Mouse (Mus musculus) MEL (cell line): ENCODE measurements around the gene Imp4. TPM values are rescaled to one million over a fixed set of nuclear protein-coding genes. Genes with fewer than 3 reads are reported as not detected.

Experiments used
- DNase-seq: peaks from one replicate; pipeline ENCODE4 v3.0.0; 2011; ENCODE audit warnings: low read depth, low spot score
- H3K27ac ChIP-seq: 2 replicates; pipeline ENCODE4 v1.5.1; 2012; ENCODE audit warnings: low read depth, mild to moderate bottlenecking, control low read depth, low read length, moderate library complexity; ENCODE audit not compliant: control insufficient read depth
- H3K27me3 ChIP-seq, 2 experiments: fragments of 150-350 bp in 1 of 2; sonication (generic) in 1 of 2; 2 replicates each; pipeline ENCODE4 v1.6.1; 2012; ENCODE audit warnings: low read length in 2 of 2, mild to moderate bottlenecking in 2 of 2, improper control_type of control experiment in 1 of 2, moderate library complexity in 1 of 2; ENCODE audit not compliant: insufficient read depth in 2 of 2, control insufficient read depth in 1 of 2
- H3K36me3 ChIP-seq, 2 experiments: 2 replicates each; pipeline ENCODE4 v1.6.1; 2012 to 2014; ENCODE audit warnings: low read length in 2 of 2, improper control_type of control experiment in 1 of 2, inconsistent platforms in 1 of 2, mild to moderate bottlenecking in 1 of 2; ENCODE audit not compliant: insufficient read depth in 2 of 2, control insufficient read depth in 1 of 2
- H3K4me1 ChIP-seq, 2 experiments: fragments of 150-350 bp in 1 of 2; sonication (generic) in 1 of 2; 2 replicates each; pipeline ENCODE4 v1.6.1; 2012; ENCODE audit warnings: low read length in 2 of 2, improper control_type of control experiment in 1 of 2, mild to moderate bottlenecking in 1 of 2; ENCODE audit not compliant: insufficient read depth in 2 of 2, control insufficient read depth in 1 of 2
- H3K4me3 ChIP-seq, 2 experiments: fragments of 150-350 bp in 1 of 2; sonication (generic) in 1 of 2; 2 replicates each; pipeline ENCODE4 v1.5.1; 2012; ENCODE audit warnings: low read depth in 2 of 2, low read length in 2 of 2, mild to moderate bottlenecking in 2 of 2, moderate library complexity in 2 of 2, control low read depth in 1 of 2, improper control_type of control experiment in 1 of 2; ENCODE audit not compliant: control insufficient read depth in 1 of 2, insufficient read depth in 1 of 2
- H3K79me2 ChIP-seq: 2 replicates; pipeline ENCODE4 v1.6.1; 2012; ENCODE audit warnings: mild to moderate bottlenecking, low read length, moderate library complexity; ENCODE audit not compliant: control insufficient read depth, poor library complexity, insufficient read depth
- H3K9ac ChIP-seq: 2 replicates; pipeline ENCODE4 v1.6.1; 2012; ENCODE audit warnings: low read depth, mild to moderate bottlenecking, control low read depth, low read length, moderate library complexity; ENCODE audit not compliant: control insufficient read depth, poor library complexity, severe bottlenecking
- H3K9me3 ChIP-seq: fragments of 150-350 bp; sonication (generic); replicated peaks from 2 replicates; pipeline ENCODE4 v1.6.1; 2012; ENCODE audit warnings: mild to moderate bottlenecking, low read length, improper control_type of control experiment, moderate library complexity; ENCODE audit not compliant: insufficient read depth
- BHLHE40 ChIP-seq: IDR thresholded peaks from 2 replicates; pipeline ENCODE4 v1.6.1; 2012; ENCODE audit warnings: low read depth, mild to moderate bottlenecking, inconsistent platforms, low read length, improper control_type of control experiment, borderline replicate concordance
- CHD2 ChIP-seq: IDR thresholded peaks from 2 replicates; pipeline ENCODE4 v1.6.1; 2011; ENCODE audit warnings: low read length, improper control_type of control experiment
- CTCF ChIP-seq, 3 experiments: IDR thresholded peaks in 2 of 3; conservative IDR thresholded peaks in 1 of 3; 2 replicates each; pipeline ENCODE4 v1.5.1; 2011 to 2012; ENCODE audit warnings: low read length in 3 of 3, low read depth in 2 of 3, mild to moderate bottlenecking in 2 of 3, improper control_type of control experiment in 1 of 3, inconsistent platforms in 1 of 3, mixed read lengths in 1 of 3, moderate library complexity in 1 of 3; ENCODE audit not compliant: control insufficient read depth in 1 of 3, insufficient read depth in 1 of 3, poor library complexity in 1 of 3, severe bottlenecking in 1 of 3
- E2F4 ChIP-seq: IDR thresholded peaks from 2 replicates; pipeline ENCODE4 v1.6.1; 2011; ENCODE audit warnings: low read depth, low read length, improper control_type of control experiment, borderline replicate concordance
- EP300 ChIP-seq, 2 experiments: IDR thresholded peaks; 2 replicates each; pipeline ENCODE4 v1.6.1; 2011; ENCODE audit warnings: improper control_type of control experiment in 2 of 2, low read length in 2 of 2, low read depth in 1 of 2, mild to moderate bottlenecking in 1 of 2
- GABPA ChIP-seq: IDR thresholded peaks from 2 replicates; pipeline ENCODE4 v1.6.1; 2012; ENCODE audit warnings: low read depth, mild to moderate bottlenecking, inconsistent platforms, low read length, improper control_type of control experiment, moderate library complexity
- GATA1 ChIP-seq: IDR thresholded peaks from 2 replicates; pipeline ENCODE4 v1.6.1; 2011; ENCODE audit warnings: low read depth, low read length, improper control_type of control experiment
- KAT2A ChIP-seq: conservative IDR thresholded peaks from 2 replicates; pipeline ENCODE4 v1.6.1; 2012; ENCODE audit warnings: low read depth, low read length, improper control_type of control experiment, inconsistent platforms
- MAFK ChIP-seq: IDR thresholded peaks from 2 replicates; pipeline ENCODE4 v1.6.1; 2011; ENCODE audit warnings: low read depth, mild to moderate bottlenecking, low read length, improper control_type of control experiment, borderline replicate concordance
- MAX ChIP-seq: IDR thresholded peaks from 2 replicates; pipeline ENCODE4 v1.6.1; 2011; ENCODE audit warnings: low read length, improper control_type of control experiment
- MAZ ChIP-seq: IDR thresholded peaks from 2 replicates; pipeline ENCODE4 v1.6.1; 2012; ENCODE audit warnings: low read depth, mild to moderate bottlenecking, inconsistent platforms, low read length, improper control_type of control experiment
- MEF2A ChIP-seq: IDR thresholded peaks from 2 replicates; pipeline ENCODE4 v1.6.1; 2014; ENCODE audit warnings: low read depth, mild to moderate bottlenecking, inconsistent platforms, low read length, improper control_type of control experiment; ENCODE audit not compliant: poor library complexity, insufficient replicate concordance, severe bottlenecking; ENCODE audit errors: extremely low read depth
- MXI1 ChIP-seq: IDR thresholded peaks from 2 replicates; pipeline ENCODE4 v1.6.1; 2011; ENCODE audit warnings: mild to moderate bottlenecking, low read depth, low read length, improper control_type of control experiment
- MYB ChIP-seq: IDR thresholded peaks from 2 replicates; pipeline ENCODE4 v1.6.1; 2011; ENCODE audit warnings: mild to moderate bottlenecking, low read depth, low read length, improper control_type of control experiment
- MYC ChIP-seq: IDR thresholded peaks from 2 replicates; pipeline ENCODE4 v1.6.1; 2011; ENCODE audit warnings: low read depth, mild to moderate bottlenecking, low read length, improper control_type of control experiment, moderate library complexity
- NELFE ChIP-seq: IDR thresholded peaks from 2 replicates; pipeline ENCODE4 v1.6.1; 2011; ENCODE audit warnings: low read depth, low read length, improper control_type of control experiment
- NRF1 ChIP-seq: IDR thresholded peaks from 2 replicates; pipeline ENCODE4 v1.6.1; 2014; ENCODE audit warnings: low read depth, mild to moderate bottlenecking, inconsistent platforms, low read length, improper control_type of control experiment, moderate library complexity; ENCODE audit not compliant: poor library complexity, insufficient read depth, severe bottlenecking
- POLR2A ChIP-seq, 2 experiments: IDR thresholded peaks; 2 replicates each; pipeline ENCODE4 v1.6.1; 2011 to 2012; ENCODE audit warnings: low read length in 2 of 2, mild to moderate bottlenecking in 2 of 2, control low read depth in 1 of 2, improper control_type of control experiment in 1 of 2, low read depth in 1 of 2, moderate library complexity in 1 of 2; ENCODE audit not compliant: control insufficient read depth in 1 of 2, insufficient read depth in 1 of 2, poor library complexity in 1 of 2
- POLR2AphosphoS5 ChIP-seq: IDR thresholded peaks from 2 replicates; pipeline ENCODE4 v1.6.1; 2012; ENCODE audit warnings: low read depth, borderline replicate concordance, mild to moderate bottlenecking, inconsistent platforms, low read length, moderate library complexity, mixed read lengths
- RAD21 ChIP-seq: IDR thresholded peaks from 2 replicates; pipeline ENCODE4 v1.6.1; 2011; ENCODE audit warnings: mild to moderate bottlenecking, low read depth, low read length, improper control_type of control experiment
- RCOR1 ChIP-seq: IDR thresholded peaks from 2 replicates; pipeline ENCODE4 v1.6.1; 2012; ENCODE audit warnings: low read depth, mild to moderate bottlenecking, inconsistent platforms, low read length, improper control_type of control experiment
- TAL1 ChIP-seq: IDR thresholded peaks from 2 replicates; pipeline ENCODE4 v1.6.1; 2012; ENCODE audit warnings: mild to moderate bottlenecking, inconsistent platforms, low read length, moderate library complexity, mixed read lengths
- TBP ChIP-seq: IDR thresholded peaks from 2 replicates; pipeline ENCODE4 v1.8.0; 2011; ENCODE audit warnings: low read depth, low read length, improper control_type of control experiment
- TCF12 ChIP-seq: IDR thresholded peaks from 2 replicates; pipeline ENCODE4 v1.6.1; 2014; ENCODE audit warnings: low read depth, mild to moderate bottlenecking, inconsistent platforms, low read length, improper control_type of control experiment, moderate library complexity
- USF1 ChIP-seq: IDR thresholded peaks from 2 replicates; pipeline ENCODE4 v1.6.1; 2014; ENCODE audit warnings: low read depth, mild to moderate bottlenecking, inconsistent platforms, low read length, improper control_type of control experiment, moderate library complexity
- ZC3H11A ChIP-seq: IDR thresholded peaks from 2 replicates; pipeline ENCODE4 v1.6.1; 2012; ENCODE audit warnings: low read depth, mild to moderate bottlenecking, inconsistent platforms, low read length, improper control_type of control experiment
- ZKSCAN1 ChIP-seq: IDR thresholded peaks from 2 replicates; pipeline ENCODE4 v1.6.1; 2012; ENCODE audit warnings: low read depth, mild to moderate bottlenecking, inconsistent platforms, low read length, improper control_type of control experiment, moderate library complexity
- ZMIZ1 ChIP-seq: IDR thresholded peaks from 2 replicates; pipeline ENCODE4 v1.6.1; 2012; ENCODE audit warnings: low read depth, mild to moderate bottlenecking, inconsistent platforms, low read length, improper control_type of control experiment, moderate library complexity
- polyA plus RNA-seq, 2 experiments: library from polyadenylated mRNA; stranded (reverse) in 1 of 2; unstranded in 1 of 2; fragments of >175 nt in 1 of 2; fragments of >200 nt in 1 of 2; gene quantifications; 2 replicates each; pipeline versions ENCODE4 v1.2.1 to v1.2.4; 2012; ENCODE audit warnings: low replicate concordance in 2 of 2, low read depth in 1 of 2; ENCODE audit not compliant: insufficient read length in 2 of 2, insufficient read depth in 1 of 2, missing spikeins in 1 of 2
- total RNA-seq: library from RNA; depleted of rRNA; stranded (reverse); fragments of 300-350 nt; gene quantifications from 2 replicates; pipeline ENCODE4 v1.2.3, GENCODE M21; 2012

Gene Imp4
- total and polyA plus RNA-seq, 3 experiments, result 57.8 to 204 (median 125) TPM

GRCm38 (mm10) chr1:34469801-34470200 lies 30.1 kb downstream of the Imp4 start:
- no peak for DNase-seq
- Histone ChIP-seq H3K4me3 (no peak overlapping the region), H3K9ac (no peak overlapping the region), H3K9me3 (no peaks in the 10 kb centered on the region), H3K79me2 (no peaks in the 10 kb centered on the region; the same call in 1 of the 2 replicates), H3K36me3 (peaks cover 0 to 13% of the 10 kb centered on the region in 2 experiments; a peak in 2 of 4 replicates), H3K27me3 (no peaks in the 10 kb centered on the region), H3K27ac (no peak overlapping the region), H3K4me1 (peaks cover 17 to 19% of the 10 kb centered on the region in 2 experiments)
- TF ChIP-seq ZKSCAN1, result no peak
- no peak for TF ChIP-seq E2F4
- TF ChIP-seq NELFE, result no peak
- no peak for TF ChIP-seq MYB
- TF ChIP-seq RAD21, result no peak
- no peak for TF ChIP-seq CTCF (IDR thresholded peaks at IDR 0.05 in 2 of 3, conservative IDR thresholded peaks at IDR 0.05 in 1 of 3; ENCODE audit: control insufficient read depth in 1 of 3, insufficient read depth in 1 of 3, low read depth in 2 of 3, low read length in 3 of 3, poor library complexity in 1 of 3, severe bottlenecking in 1 of 3)
- no peak for TF ChIP-seq CHD2
- no peak for TF ChIP-seq GABPA
- TF ChIP-seq ZC3H11A, result no peak
- no peak for TF ChIP-seq MEF2A
- no peak for TF ChIP-seq MAFK
- no peak for TF ChIP-seq NRF1
- no peak for TF ChIP-seq TBP
- no peak for TF ChIP-seq GATA1
- no peak for TF ChIP-seq KAT2A
- TF ChIP-seq TAL1, result no peak
- TF ChIP-seq EP300 (IDR thresholded peaks at IDR 0.05; ENCODE audit: low read depth in 1 of 2, low read length in 2 of 2), result no peak
- no peak for TF ChIP-seq BHLHE40

- Histone ChIP-seq H3K27me3 (no peaks in the 10 kb centered on the region), H3K4me3 (peak overlapping the region; percentile 76 to 91), H3K79me2 (no peaks in the 10 kb centered on the region; the same call in 1 of the 2 replicates), H3K4me1 (peaks cover 7 to 8% of the 10 kb centered on the region in 2 experiments), H3K36me3 (peaks cover 0 to 8% of the 10 kb centered on the region in 2 experiments; a peak in 2 of 4 replicates), H3K9me3 (no peaks in the 10 kb centered on the region), H3K9ac (peak overlapping the region; percentile 76), H3K27ac (peak overlapping the region; percentile 31)
- peak; percentile 90 for DNase-seq
- no peak for TF ChIP-seq ZMIZ1
- peak; percentile 60 to 62; a peak in 2 of 4 replicates for TF ChIP-seq POLR2A (IDR thresholded peaks at IDR 0.05; ENCODE audit: control insufficient read depth in 1 of 2, insufficient read depth in 1 of 2, low read depth in 1 of 2, low read length in 2 of 2, poor library complexity in 1 of 2)
- no peak for TF ChIP-seq NELFE
- TF ChIP-seq MAX, result peak; percentile 69; the same call in 1 of the 2 replicates
- no peak for TF ChIP-seq RCOR1
- no peak for TF ChIP-seq ZC3H11A
- TF ChIP-seq MAZ, result peak; percentile 85; the same call in 1 of the 2 replicates
- TF ChIP-seq USF1, result no peak
- no peak for TF ChIP-seq MAFK
- no peak for TF ChIP-seq POLR2AphosphoS5
- TF ChIP-seq MYB, result no peak
- no peak; the same call in 1 of the 2 replicates for TF ChIP-seq TCF12
- TF ChIP-seq MXI1, result peak; percentile 28
- TF ChIP-seq MEF2A, result no peak
- TF ChIP-seq E2F4, result no peak
- no peak for TF ChIP-seq TBP
- TF ChIP-seq NRF1, result no peak
- no peak for TF ChIP-seq MYC
These were observed 33.0 kb downstream of the Imp4 start for GRCm38 (mm10) chr1:34472427-34473300.
